Mouse (Mus musculus) cerebellum, adult 2 months (tissue): ENCODE data around the gene Nol9.

Experiments used
- CTCF ChIP-seq: fragments of 200-500 bp; IDR thresholded peaks from 2 replicates; pipeline ENCODE4 v1.5.1; 2011; ENCODE audit warnings: low read depth, mild to moderate bottlenecking, control low read depth, low read length, moderate library complexity, borderline replicate concordance; ENCODE audit not compliant: insufficient read depth
- POLR2A ChIP-seq: fragments of 200-500 bp; IDR thresholded peaks from 2 replicates; pipeline ENCODE4 v1.6.1; 2011; ENCODE audit warnings: low read length, control low read depth, borderline replicate concordance; ENCODE audit not compliant: insufficient read depth

DNA sequence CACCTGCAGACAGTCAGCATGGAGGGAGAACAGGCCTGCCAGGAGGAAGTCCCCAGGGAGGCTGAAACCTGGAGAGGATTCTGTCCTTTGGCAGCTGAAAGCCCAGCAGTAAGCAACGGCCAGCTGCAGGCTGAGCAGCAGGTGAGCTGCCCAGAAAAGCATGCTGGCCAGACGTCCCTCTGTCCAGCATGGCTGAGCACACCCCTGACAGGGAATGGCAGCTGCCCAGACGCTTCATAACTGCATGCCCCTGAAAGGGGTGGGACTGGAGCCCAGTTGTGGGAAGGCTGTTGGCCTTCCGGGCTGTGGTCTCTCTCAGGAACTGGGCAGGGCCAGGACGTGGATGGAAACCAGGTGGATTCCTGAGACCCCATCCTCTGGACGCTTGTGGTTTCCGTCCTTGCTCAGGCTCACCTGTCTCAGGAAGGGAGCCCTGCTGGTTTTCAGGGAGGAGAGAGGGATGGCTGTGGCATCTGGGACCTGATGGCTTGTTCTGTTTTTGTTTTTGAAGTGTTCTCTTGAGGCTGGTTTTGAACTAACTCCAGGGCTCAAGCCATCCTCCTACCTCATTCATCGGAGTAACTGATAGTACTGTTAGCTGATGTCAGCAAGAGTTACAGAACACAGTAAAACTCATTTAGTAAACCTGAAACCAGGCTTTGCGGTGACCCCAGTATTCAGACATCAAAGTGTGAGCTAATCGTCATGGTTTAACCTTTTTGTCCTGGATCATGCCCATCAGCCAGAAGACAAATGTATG lies 716 bp upstream of the Nol9 start, which contains the start of gene Tas1r1:
- TF ChIP-seq POLR2A (no peak), CTCF (no peak)
